Mouse (Mus musculus) liver, embryonic 14.5 days (tissue): ENCODE data around the gene Bsn.

ENCODE experiments used
- CTCF ChIP-seq: IDR thresholded peaks from 2 replicates; pipeline ENCODE4 v1.5.1; 2016; ENCODE audit warnings: antibody characterized with exemption, low read depth, control low read depth
- EP300 ChIP-seq: IDR thresholded peaks from 2 replicates; pipeline ENCODE4 v1.6.1; 2016; ENCODE audit warnings: antibody characterized with exemption, low read depth

DNA sequence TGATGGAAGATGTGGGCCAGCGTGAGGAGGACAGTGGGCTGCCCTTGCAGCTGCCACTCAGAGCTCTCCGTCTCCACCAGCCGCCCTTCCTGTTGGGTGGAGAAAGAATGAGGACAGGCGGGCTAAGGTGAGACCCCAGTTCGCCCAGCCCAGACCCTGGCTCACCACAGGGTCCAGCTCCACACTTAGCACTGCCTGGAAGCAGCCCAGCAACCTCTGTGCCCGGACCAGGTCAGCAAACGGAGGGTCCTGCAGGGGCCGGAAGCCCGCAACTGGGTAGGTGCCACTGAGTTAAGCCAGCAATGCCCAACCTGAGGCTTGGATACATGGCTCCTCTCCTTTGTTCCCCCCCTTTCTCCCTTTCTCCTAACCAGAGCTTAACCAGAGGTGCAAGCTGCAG, 121.2 kb downstream of the Bsn start:
- TF ChIP-seq CTCF (no peak), EP300 (no peak)
